Mouse (Mus musculus): Measurements from ENCODE around the gene Ezr.
"Not testable (repeated sequence)": the region's sequence is repeated elsewhere in the genome, so short reads cannot be mapped to it uniquely, and the experiment has no call there.

DNA sequence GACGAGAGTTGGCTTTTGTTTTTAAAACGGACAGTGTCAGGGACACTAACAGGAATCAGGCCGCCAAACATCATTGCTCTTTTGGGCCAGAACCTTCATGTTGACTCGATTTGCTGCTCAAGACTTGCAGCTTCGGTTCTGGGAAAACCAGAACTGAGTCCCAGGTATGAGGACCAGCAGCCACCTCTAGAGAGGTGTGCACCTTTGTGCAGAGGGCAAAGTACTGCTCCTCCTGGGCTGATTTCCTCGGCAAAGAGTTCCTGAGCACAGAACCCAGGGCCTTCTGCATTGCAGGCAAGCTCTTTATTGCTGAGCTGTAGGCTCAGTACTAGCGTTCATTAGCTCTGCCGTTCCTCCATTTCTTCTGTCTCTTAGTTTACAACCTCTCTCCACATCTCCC is 68.6 kb downstream of the Ezr start:
- not testable (repeated sequence) for TF ChIP-seq POLR2A (IDR thresholded peaks at IDR 0.05; ENCODE audit: borderline replicate concordance, extremely low read depth, insufficient read depth, insufficient read length, poor library complexity, severe bottlenecking); CTCF (IDR thresholded peaks at IDR 0.05; ENCODE audit: borderline replicate concordance, extremely low read depth, insufficient read depth, insufficient read length)

All from brain, embryonic 14.5 days (tissue).